Mouse (Mus musculus): Measurements from ENCODE around the gene Zfyve28. TPM values are rescaled to one million over a fixed set of nuclear protein-coding genes. Genes with fewer than 3 reads are reported as not detected.

Gene Zfyve28
- total and polyA plus RNA-seq, 2 experiments, result 0.15 TPM; not detected in 1

DNA sequence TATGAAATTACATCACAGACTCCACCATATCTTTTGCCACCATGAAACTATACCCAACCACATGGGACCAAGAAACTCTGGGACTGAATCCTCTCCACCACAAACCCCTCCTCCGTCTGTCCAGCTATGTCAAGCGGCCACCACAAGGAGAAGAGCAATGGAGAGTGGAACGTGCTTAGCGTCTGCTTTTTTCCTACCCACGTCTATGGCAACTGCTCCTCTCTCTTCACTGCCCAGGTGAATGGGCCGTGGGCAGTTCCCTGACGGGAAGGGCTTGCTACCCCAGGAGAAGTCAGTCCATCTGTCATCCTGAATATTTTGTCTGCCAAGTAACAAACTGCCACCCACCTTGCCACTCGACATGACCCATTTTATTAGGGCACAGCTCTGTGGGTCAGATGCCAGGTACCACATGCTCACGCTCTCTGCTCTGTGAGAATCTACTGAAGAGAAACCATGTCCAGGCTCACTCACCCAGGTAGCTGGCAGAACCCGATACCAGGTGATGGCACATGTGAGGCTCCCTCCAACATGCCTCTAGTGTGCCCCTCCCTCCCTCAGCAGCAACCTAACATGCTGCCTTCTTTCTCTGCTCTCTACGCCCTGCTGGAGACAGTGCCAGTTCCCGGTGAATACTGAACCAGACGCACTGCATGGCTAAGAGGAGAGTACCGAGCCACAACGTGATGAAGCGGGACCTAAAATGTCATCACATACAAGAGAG is 18.9 kb downstream of the Zfyve28 start:
- Histone ChIP-seq H3K27me3 (ENCODE audit: control insufficient read depth, insufficient read depth, low read length) (no peaks in the 10 kb centered on the region), H3K9ac (ENCODE audit: low read depth, low read length) (no peak overlapping the region), H3K4me3 (ENCODE audit: insufficient read depth, low read depth, low read length) (no peak overlapping the region), H3K4me1 (ENCODE audit: control insufficient read depth, insufficient read depth, low read length) (no peaks in the 10 kb centered on the region), H3K79me2 (ENCODE audit: control insufficient read depth, insufficient read depth, low read length) (no peaks in the 10 kb centered on the region), H3K36me3 (ENCODE audit: control insufficient read depth, insufficient read depth, low read length) (no peaks in the 10 kb centered on the region), H3K27ac (replicated peaks; ENCODE audit: insufficient read depth, low read depth, low read length) (no peak overlapping the region)
- WGBS, result 83% methylated on average over 16 of the region's 16 CpGs
- no peak for DNase-seq (ENCODE audit: extremely low read depth, low read depth, low spot score)
- no peak for TF ChIP-seq POLR2A (IDR thresholded peaks at IDR 0.05; ENCODE audit: extremely low read depth, insufficient read depth, low read length)
- TF ChIP-seq CTCF (IDR thresholded peaks at IDR 0.05; ENCODE audit: low read depth, low read length), result no peak

DNA sequence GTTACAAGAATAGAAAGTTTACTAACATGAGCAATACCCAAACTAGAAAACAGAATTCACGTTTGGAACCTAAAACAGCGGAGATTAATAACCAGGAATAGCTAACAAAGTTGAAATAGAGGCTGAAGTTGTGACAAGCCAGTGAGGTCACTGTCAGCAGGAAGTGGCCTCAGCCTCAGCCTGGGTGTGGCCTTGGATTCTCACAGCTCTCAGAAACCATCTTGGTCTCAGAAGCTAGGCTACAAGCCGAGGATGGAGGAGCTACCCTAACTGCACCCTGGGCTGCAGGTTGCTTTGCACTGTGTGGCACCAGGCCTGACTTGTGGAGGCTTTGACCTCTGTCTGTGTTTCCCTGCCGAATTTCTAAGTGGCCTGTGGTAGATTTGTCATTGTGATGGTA is 22.2 kb downstream of the Zfyve28 start:
- H3K4me1 ChIP-seq (ENCODE audit: control insufficient read depth, insufficient read depth, low read length), result no peaks in the 10 kb centered on the region
- no peak overlapping the region for H3K27ac ChIP-seq (replicated peaks; ENCODE audit: insufficient read depth, low read depth, low read length)
- no peaks in the 10 kb centered on the region for H3K36me3 ChIP-seq (ENCODE audit: control insufficient read depth, insufficient read depth, low read length)
- WGBS, result 64% methylated on average over 4 of the region's 4 CpGs
- no peak overlapping the region for H3K9ac ChIP-seq (ENCODE audit: low read depth, low read length)
- H3K79me2 ChIP-seq (ENCODE audit: control insufficient read depth, insufficient read depth, low read length), result no peaks in the 10 kb centered on the region
- TF ChIP-seq POLR2A (IDR thresholded peaks at IDR 0.05; ENCODE audit: extremely low read depth, insufficient read depth, low read length) (no peak), CTCF (IDR thresholded peaks at IDR 0.05; ENCODE audit: low read depth, low read length) (no peak)
- no peak overlapping the region for H3K4me3 ChIP-seq (ENCODE audit: insufficient read depth, low read depth, low read length)
- no peak for DNase-seq (ENCODE audit: extremely low read depth, low read depth, low spot score)
- no peaks in the 10 kb centered on the region for H3K27me3 ChIP-seq (ENCODE audit: control insufficient read depth, insufficient read depth, low read length)

DNA sequence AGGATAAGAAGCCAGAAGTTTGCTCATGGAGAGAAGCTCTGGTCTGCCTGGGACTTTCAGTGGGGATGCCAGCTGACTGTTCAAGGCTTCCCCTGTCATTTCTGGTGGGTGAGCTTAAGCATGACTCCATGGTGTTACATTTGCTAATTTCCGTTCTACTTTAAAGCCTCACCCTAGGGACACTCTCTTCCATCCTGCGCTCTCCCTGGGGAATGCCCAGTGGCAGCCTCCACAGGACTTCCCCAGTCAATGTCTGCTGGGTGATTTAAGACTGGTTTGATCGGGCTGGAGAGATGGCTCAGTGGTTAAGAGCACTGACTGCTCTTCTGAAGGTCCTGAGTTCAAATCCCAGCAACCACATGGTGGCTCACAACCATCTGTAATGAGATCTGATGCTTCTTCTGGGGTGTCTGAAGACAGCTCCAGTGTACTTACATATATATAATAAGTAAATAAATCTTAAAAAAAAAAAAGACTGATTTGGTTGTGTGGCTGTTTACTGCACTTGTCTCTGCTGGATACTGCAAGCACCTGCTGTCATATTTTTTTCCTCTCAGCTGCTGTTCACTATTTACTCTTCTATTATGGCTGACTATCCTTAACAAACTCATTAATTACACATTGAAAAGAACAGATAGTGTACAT is 29.0 kb downstream of the Zfyve28 start:
- Histone ChIP-seq H3K36me3 (ENCODE audit: control insufficient read depth, insufficient read depth, low read length) (no peaks in the 10 kb centered on the region), H3K79me2 (ENCODE audit: control insufficient read depth, insufficient read depth, low read length) (no peaks in the 10 kb centered on the region), H3K4me3 (ENCODE audit: insufficient read depth, low read depth, low read length) (no peak overlapping the region), H3K4me1 (ENCODE audit: control insufficient read depth, insufficient read depth, low read length) (no peaks in the 10 kb centered on the region), H3K27ac (replicated peaks; ENCODE audit: insufficient read depth, low read depth, low read length) (no peak overlapping the region), H3K9ac (ENCODE audit: low read depth, low read length) (no peak overlapping the region), H3K27me3 (ENCODE audit: control insufficient read depth, insufficient read depth, low read length) (no peaks in the 10 kb centered on the region)
- no peak for DNase-seq (ENCODE audit: extremely low read depth, low read depth, low spot score)
- 80% methylated on average over 3 of the region's 3 CpGs for WGBS
- TF ChIP-seq CTCF (IDR thresholded peaks at IDR 0.05; ENCODE audit: low read depth, low read length) (no peak), POLR2A (IDR thresholded peaks at IDR 0.05; ENCODE audit: extremely low read depth, insufficient read depth, low read length) (no peak)

DNA sequence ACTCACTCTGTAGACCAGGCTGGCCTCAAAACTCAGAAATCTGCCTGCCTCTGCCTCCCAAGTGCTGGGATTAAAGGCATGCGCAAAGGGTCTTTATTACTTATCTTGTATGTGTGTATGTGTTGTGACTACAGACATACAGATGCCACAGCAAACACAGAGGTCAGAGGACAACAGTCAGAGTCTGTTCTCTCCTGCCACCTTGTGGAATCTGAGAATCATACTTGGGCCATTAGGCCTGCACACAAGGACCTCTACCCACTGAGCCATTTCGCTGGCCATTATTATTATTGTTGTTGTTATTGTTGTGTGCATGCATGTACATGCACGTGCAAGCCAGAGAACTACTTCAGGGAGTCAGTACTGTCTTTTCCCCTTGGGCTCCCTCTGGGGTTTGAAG is 33.1 kb downstream of the Zfyve28 start:
- Histone ChIP-seq H3K9ac (ENCODE audit: low read depth, low read length) (no peak overlapping the region), H3K4me3 (ENCODE audit: insufficient read depth, low read depth, low read length) (no peak overlapping the region), H3K27me3 (ENCODE audit: control insufficient read depth, insufficient read depth, low read length) (no peaks in the 10 kb centered on the region), H3K79me2 (ENCODE audit: control insufficient read depth, insufficient read depth, low read length) (no peaks in the 10 kb centered on the region), H3K36me3 (ENCODE audit: control insufficient read depth, insufficient read depth, low read length) (no peaks in the 10 kb centered on the region), H3K4me1 (ENCODE audit: control insufficient read depth, insufficient read depth, low read length) (no peaks in the 10 kb centered on the region), H3K27ac (replicated peaks; ENCODE audit: insufficient read depth, low read depth, low read length) (no peak overlapping the region)
- TF ChIP-seq CTCF (IDR thresholded peaks at IDR 0.05; ENCODE audit: low read depth, low read length) (peak; percentile 40), POLR2A (IDR thresholded peaks at IDR 0.05; ENCODE audit: extremely low read depth, insufficient read depth, low read length) (no peak)
- DNase-seq (ENCODE audit: extremely low read depth, low read depth, low spot score), result peak; percentile 38
- 84% methylated on average over 3 of the region's 3 CpGs for WGBS

DNA sequence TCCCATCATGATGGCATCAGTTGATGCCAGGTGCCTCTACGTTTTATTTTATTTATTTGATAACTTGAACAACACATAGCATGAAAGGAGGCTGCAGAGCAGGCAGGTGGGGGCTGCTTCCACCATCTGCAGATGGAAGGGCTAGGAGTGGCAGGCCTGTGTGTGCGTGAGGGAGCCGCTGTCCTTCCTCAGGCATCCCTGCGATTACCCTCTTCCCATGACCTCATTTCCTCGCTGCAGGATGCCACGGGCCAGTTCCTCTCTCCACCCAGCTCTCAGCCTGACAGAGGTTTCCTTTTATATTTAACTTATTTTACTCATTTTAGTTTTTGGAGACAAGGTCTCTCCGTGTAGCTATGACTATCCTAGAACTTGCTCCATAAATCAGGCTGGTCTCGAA is 33.9 kb downstream of the Zfyve28 start:
- WGBS, result 75% methylated on average over 8 of the region's 8 CpGs
- H3K9ac ChIP-seq (ENCODE audit: low read depth, low read length), result no peak overlapping the region

DNA sequence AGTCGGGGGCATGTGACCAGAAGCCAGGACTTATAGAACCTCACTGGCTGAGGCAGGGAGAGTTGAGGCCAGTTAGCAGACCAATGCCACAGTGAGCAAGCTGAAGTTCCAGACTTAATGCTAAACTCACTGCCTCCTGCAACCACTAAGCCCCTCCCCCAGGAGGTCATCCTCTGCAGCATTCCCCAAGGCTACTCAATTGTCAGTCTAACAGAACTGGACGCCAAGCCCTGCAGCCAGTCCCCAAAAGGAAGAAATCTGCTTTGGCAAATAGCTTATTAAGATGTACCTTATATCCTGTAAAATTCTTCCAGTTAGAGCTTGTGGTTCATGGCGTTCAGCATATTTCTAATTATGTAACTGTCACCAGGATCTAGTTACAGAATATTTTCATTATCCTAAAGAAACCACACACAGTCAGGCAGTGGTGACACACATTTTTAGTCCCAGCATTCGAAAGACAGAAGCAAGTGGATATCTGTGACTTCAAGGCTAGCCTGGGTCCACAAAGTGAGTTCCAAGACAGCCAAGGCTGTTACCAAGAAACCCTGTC is 35.2 kb downstream of the Zfyve28 start:
- Histone ChIP-seq H3K27me3 (ENCODE audit: control insufficient read depth, insufficient read depth, low read length) (no peaks in the 10 kb centered on the region), H3K27ac (replicated peaks; ENCODE audit: insufficient read depth, low read depth, low read length) (no peak overlapping the region), H3K36me3 (ENCODE audit: control insufficient read depth, insufficient read depth, low read length) (no peaks in the 10 kb centered on the region), H3K79me2 (ENCODE audit: control insufficient read depth, insufficient read depth, low read length) (no peaks in the 10 kb centered on the region), H3K4me1 (ENCODE audit: control insufficient read depth, insufficient read depth, low read length) (no peaks in the 10 kb centered on the region), H3K9ac (ENCODE audit: low read depth, low read length) (no peak overlapping the region), H3K4me3 (ENCODE audit: insufficient read depth, low read depth, low read length) (no peak overlapping the region)
- TF ChIP-seq POLR2A (IDR thresholded peaks at IDR 0.05; ENCODE audit: extremely low read depth, insufficient read depth, low read length) (no peak), CTCF (IDR thresholded peaks at IDR 0.05; ENCODE audit: low read depth, low read length) (no peak)
- WGBS, result 78% methylated on average over 4 of the region's 4 CpGs
- DNase-seq (ENCODE audit: extremely low read depth, low read depth, low spot score), result no peak

More for the DNA sequence above, 33.9 kb downstream of the Zfyve28 start:
- Histone ChIP-seq H3K4me3 (ENCODE audit: insufficient read depth, low read depth, low read length) (no peak overlapping the region), H3K36me3 (ENCODE audit: control insufficient read depth, insufficient read depth, low read length) (no peaks in the 10 kb centered on the region), H3K4me1 (ENCODE audit: control insufficient read depth, insufficient read depth, low read length) (no peaks in the 10 kb centered on the region), H3K79me2 (ENCODE audit: control insufficient read depth, insufficient read depth, low read length) (no peaks in the 10 kb centered on the region), H3K27me3 (ENCODE audit: control insufficient read depth, insufficient read depth, low read length) (no peaks in the 10 kb centered on the region), H3K27ac (replicated peaks; ENCODE audit: insufficient read depth, low read depth, low read length) (no peak overlapping the region)
- no peak for DNase-seq (ENCODE audit: extremely low read depth, low read depth, low spot score)
- TF ChIP-seq POLR2A (IDR thresholded peaks at IDR 0.05; ENCODE audit: extremely low read depth, insufficient read depth, low read length) (no peak), CTCF (IDR thresholded peaks at IDR 0.05; ENCODE audit: low read depth, low read length) (no peak)
